Mouse (Mus musculus): ENCODE results near the gene Adssl1.

DNA sequence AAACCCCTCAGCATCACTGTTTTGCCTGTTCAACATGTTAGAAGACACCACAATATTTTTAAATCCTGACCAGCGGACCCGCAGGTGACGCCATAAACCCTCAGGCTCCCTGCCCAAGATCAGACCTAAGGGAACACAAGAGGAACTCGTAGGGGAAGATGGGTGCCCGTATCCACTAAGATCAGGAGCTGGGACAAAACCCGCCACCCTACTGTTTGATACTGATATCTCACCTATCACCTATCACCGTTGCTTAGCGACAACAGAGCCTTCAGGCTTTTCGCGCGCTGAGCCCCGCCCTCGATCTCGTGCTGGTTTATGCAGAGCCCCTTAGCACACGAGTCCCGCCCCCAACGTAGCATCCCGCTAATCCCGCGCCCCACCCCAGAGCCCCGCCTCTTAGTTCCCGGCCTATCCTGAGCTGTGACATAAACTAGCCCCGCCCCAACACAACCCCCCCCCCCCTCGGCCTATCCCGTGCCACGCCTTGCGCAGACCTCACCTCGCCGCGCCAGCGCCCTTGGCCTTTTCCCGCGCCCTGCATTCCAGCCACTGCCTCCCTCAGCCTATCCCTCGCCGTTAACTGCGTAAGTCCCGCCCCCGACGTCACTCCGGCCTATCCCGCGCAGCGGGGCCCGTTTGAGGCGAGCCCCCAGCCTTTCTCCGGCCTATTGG, 24.5 kb downstream of the Adssl1 start, which contains the start of gene Siva1:
- TF ChIP-seq GATA1 (IDR thresholded peaks at IDR 0.05; ENCODE audit: borderline replicate concordance, low read length) (no peak), CTCF (IDR thresholded peaks at IDR 0.05; ENCODE audit: low read depth, low read length) (no peak), TAL1 (conservative IDR thresholded peaks at IDR 0.05; ENCODE audit: low read depth, low read length) (no peak; the same call in 1 of the 2 replicates), POLR2AphosphoS5 (IDR thresholded peaks at IDR 0.05; ENCODE audit: insufficient replicate concordance, low read depth, low read length) (no peak)

Data from G1E (cell line).